Mouse (Mus musculus) right cerebral cortex, postnatal 4 days (tissue): Measurements from ENCODE around the gene Cyp2d10.
"Not testable (repeated sequence)": the region's sequence is repeated elsewhere in the genome, so short reads cannot be mapped to it uniquely, and the experiment has no call there.

ENCODE experiments used
- DNase-seq: peaks from one replicate; pipeline ENCODE4 v3.0.0-alpha.2; 2022

The Cyp2d10 gene

GRCm38 (mm10) chr15:82395955-82396354 lies 11.0 kb downstream of the Cyp2d10 start:
- not testable (repeated sequence) for DNase-seq

GRCm38 (mm10) chr15:82393922-82394321 lies 13.1 kb downstream of the Cyp2d10 start, which contains the start of gene Cyp2d11:
Gene Cyp2d11 (minus strand): TSS chr15:82394022.
- DNase-seq = not testable (repeated sequence)

GRCm38 (mm10) chr15:82389916-82390315 lies 17.1 kb downstream of the Cyp2d10 start:
- not testable (repeated sequence) for DNase-seq

- DNase-seq = no peak
Measured at GRCm38 (mm10) chr15:82385729-82386128, 21.3 kb downstream of the Cyp2d10 start.

GRCm38 (mm10) chr15:82382441-82382840 lies 24.6 kb downstream of the Cyp2d10 start:
- no peak for DNase-seq

GRCm38 (mm10) chr15:82380714-82381062 lies 26.3 kb downstream of the Cyp2d10 start:
- DNase-seq = no peak

GRCm38 (mm10) chr15:82379871-82380713 lies 26.9 kb downstream of the Cyp2d10 start, which contains the start of gene Cyp2d22:
Gene Cyp2d22 (minus strand): TSS chr15:82380260.
- DNase-seq = no peak

GRCm38 (mm10) chr15:82379511-82379870 lies 27.5 kb downstream of the Cyp2d10 start:
- DNase-seq = no peak

GRCm38 (mm10) chr15:82378261-82379180 lies 28.5 kb downstream of the Cyp2d10 start:
- DNase-seq = no peak

- no peak for DNase-seq
Measured at GRCm38 (mm10) chr15:82377701-82378100, 29.3 kb downstream of the Cyp2d10 start.

- DNase-seq = no peak
Measured at GRCm38 (mm10) chr15:82376393-82377138, 30.4 kb downstream of the Cyp2d10 start.

- no peak for DNase-seq
Measured at GRCm38 (mm10) chr15:82375855-82376254, 31.1 kb downstream of the Cyp2d10 start.

GRCm38 (mm10) chr15:82374437-82374836 lies 32.6 kb downstream of the Cyp2d10 start:
- DNase-seq = no peak

- no peak for DNase-seq
Measured at GRCm38 (mm10) chr15:82372991-82373390, 34.0 kb downstream of the Cyp2d10 start.

GRCm38 (mm10) chr15:82372446-82372845 lies 34.5 kb downstream of the Cyp2d10 start:
- DNase-seq = no peak

GRCm38 (mm10) chr15:82368851-82369250 lies 38.1 kb downstream of the Cyp2d10 start:
- no peak for DNase-seq

- no peak for DNase-seq
Measured at GRCm38 (mm10) chr15:82368146-82368545, 38.8 kb downstream of the Cyp2d10 start.

GRCm38 (mm10) chr15:82364561-82364960 lies 42.4 kb downstream of the Cyp2d10 start:
- not testable (repeated sequence) for DNase-seq

GRCm38 (mm10) chr15:82363801-82364200 lies 43.2 kb downstream of the Cyp2d10 start:
- not testable (repeated sequence) for DNase-seq

- DNase-seq = no peak
Measured at GRCm38 (mm10) chr15:82362234-82362633, 44.8 kb downstream of the Cyp2d10 start.

- DNase-seq = no peak
Measured at GRCm38 (mm10) chr15:82361459-82362018, 45.5 kb downstream of the Cyp2d10 start.
